Mouse (Mus musculus): ENCODE measurements around the gene Jun.

The Jun gene

DNA sequence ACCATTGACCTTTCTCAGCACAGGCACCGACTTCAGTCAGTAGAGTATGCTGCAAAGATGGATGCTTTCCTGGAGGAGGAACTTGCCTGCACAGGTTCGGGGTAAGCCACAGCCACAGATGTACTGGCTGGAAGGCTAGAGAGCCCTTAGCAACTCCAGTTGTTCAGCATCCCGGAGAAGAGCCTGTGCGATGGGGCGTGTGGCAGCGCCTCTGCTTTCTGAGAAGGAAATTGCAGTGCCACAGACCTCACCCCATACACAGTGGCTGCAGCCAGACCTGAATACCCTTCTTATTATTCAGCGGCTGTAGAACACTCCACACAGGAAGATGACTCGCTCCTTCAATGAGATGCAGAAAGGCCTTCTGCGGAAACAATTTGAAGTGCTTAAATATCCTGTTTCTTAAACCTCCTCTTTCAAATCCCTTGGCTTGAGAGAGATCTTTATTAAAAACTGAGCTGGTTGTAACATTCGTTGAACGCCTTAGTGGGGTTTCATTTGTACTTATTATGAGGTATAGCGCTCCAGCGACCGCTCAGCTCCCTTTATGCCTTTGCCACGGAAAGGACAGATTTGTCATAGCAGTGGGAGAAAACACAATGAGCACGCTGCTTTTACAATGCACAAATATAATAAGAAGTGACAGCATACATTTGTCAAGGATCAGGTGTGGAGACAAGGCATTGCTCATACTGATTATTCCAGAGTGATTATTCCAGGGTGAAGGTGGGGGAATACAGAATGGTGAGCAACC is 26.0 kb downstream of the Jun start:
- DNase-seq (ENCODE audit: low read depth, low spot score): no peak

GRCm38 (mm10) chr4:95023350-95023953 is 28.6 kb downstream of the Jun start:
- DNase-seq (ENCODE audit: low read depth, low spot score): no peak

- no peak for DNase-seq (ENCODE audit: low read depth, low spot score)
Measured at GRCm38 (mm10) chr4:95021649-95022637, 30.1 kb downstream of the Jun start.

- no peak for DNase-seq (ENCODE audit: low read depth, low spot score)
Measured at GRCm38 (mm10) chr4:95020201-95020600, 31.8 kb downstream of the Jun start.

- DNase-seq (ENCODE audit: low read depth, low spot score): no peak
Measured at GRCm38 (mm10) chr4:95018221-95018620, 33.8 kb downstream of the Jun start.

DNA sequence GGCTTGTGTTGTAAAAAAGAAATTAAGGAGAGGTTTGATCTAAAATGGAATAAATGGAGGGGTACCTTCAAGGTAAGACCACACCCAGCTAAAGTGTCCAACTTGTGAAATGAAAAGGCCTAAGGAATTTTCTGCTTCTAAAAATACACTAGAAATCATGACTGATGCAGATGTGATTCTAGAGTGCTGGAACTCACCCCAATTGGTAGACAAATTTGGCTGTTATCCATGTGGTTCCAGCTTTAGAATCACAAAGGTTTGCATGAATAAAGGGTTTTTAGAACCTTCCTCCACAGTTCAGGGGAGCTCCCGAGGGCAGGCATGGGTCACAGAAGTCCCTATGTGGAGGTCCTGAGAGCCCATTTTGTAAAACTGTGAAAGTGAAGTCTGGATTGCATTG is 39.3 kb downstream of the Jun start:
- no peak for DNase-seq (ENCODE audit: low read depth, low spot score)

DNA sequence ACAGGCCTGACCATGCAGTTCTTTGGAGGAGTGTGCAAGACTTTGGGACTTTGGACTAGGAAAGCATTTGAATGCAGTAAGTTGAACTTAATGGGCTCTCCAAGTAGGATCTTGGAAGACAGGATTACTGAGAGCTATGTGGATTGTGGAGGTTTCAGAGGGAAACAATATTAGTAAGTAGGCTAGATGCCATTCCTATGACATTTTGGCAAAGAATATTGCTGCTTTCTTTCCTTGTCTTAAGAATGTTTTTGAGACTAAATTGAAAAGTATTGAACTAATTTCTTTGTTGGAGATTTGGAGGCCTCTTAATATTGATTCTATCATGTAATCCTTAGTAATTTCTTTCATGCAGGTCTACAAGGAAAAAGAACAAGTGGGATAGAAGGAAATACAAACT is 39.8 kb downstream of the Jun start:
- DNase-seq (ENCODE audit: low read depth, low spot score): no peak

GRCm38 (mm10) chr4:95008175-95009057 is 43.6 kb downstream of the Jun start:
- peak; percentile 60 for DNase-seq (ENCODE audit: low read depth, low spot score)

DNA sequence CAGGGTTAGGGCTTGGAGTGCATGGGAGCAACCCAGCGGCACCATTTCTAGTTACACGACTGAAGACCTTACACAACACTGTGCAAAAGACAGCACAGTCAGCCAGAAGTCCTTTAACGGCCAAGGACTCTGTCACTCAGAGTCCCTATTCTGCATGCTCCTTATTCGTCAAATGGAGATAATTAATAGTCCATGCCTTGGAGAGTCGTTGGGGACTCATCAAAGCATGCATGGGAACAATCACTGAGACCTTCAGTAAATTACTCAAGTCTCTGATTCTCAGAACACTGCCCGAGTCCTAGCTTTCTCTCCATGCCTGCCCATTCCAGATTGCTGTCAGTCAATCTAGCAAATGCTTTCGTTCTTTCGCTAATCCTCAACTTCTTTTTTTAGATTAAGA is 44.3 kb downstream of the Jun start:
- no peak for DNase-seq (ENCODE audit: low read depth, low spot score)

DNA sequence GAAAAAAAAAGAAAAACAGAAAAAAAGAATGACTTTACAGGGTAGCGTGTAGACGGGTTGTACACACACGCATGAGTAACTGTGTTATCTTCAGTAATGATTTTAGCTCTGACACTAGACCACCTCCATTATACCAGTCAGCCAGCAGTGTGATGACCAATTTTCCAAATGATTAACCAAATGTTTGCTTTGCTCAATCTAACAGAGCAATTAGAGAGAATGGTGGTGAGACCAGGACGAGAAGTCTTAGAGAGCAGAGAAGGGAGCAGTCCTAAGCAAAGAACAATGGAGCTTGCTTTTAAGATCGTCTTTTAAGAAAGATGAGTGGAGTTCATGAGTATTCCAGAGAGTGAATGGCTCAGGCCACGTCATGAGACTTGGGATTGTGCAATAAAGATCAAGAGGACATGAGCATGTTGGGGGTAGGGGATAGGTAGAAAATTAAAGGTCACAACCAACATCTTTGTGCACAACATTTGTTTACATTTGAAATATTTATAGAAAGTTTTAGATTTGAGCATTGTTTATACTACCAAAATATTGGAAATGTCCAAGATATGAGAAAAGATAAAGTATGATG is 46.7 kb downstream of the Jun start:
- no peak for DNase-seq (ENCODE audit: low read depth, low spot score)

- no peak for DNase-seq (ENCODE audit: low read depth, low spot score)
Measured at GRCm38 (mm10) chr4:95001043-95001775, 50.8 kb downstream of the Jun start.

DNA sequence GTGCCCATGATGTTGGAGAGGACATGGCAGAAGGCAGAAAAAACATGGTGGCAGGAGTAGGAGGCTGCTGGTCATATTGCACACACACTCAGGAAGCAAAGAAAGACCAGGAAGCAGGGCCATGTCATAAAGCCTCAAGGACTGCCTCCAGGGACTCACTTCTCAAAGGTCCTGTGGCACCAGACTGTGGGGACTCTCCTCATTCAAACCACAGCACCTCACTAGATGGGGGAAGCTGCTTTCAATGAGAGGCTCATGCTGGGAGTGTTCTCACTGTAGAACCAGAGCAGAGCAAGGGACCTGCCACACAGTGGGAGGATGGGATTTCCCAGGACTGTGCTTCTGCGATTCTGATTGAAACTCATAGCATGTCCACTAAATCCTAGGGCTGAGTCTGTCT is 51.9 kb downstream of the Jun start:
- DNase-seq (ENCODE audit: low read depth, low spot score): no peak

DNA sequence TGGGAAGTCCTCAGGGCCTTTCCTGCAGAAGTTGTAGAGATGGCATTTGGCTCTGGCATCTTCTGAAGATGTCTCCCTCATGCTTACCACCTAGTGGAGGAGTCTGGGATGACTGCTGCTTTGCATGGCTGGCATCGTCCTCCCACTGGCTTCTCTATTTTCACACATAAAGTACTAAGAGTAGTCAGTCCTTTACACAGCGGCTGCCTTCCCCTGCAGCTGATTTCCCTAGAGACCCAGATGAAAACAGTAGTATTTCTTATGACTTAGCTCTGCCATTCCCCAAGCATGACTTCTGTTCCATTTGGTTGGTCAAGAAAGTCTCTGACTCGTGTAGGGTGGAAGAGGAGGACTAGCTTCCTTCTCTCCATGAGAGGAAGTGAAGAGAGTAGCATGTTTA is 52.8 kb downstream of the Jun start:
- no peak for DNase-seq (ENCODE audit: low read depth, low spot score)
